Comparison of ENCODE assay signal across 8 mouse cellular contexts in the genomic region with DNA sequence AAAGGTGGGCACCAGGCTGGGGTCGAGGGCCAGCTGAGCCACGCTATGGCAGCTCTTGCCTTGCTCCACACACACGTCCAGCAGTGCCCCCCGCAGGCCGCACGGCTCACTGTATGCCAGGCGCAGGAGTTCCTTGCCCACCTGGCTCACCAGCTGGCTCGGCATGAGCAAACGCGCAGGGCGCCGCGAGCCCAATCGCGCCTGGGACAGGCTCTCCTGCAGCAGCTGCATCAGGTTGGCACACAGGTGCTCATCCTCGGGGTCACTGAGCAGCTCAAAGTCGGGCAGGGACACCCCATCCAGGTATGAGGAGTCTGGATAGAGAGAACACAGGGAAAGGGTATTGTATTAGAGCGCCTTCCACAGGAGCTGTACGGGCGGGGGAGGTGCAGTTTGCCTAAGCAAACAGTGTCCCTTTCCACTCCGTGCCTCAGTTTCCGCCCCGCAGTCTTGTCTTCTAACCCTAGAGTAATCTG. TPM values are rescaled to one million over a fixed set of nuclear protein-coding genes. Genes with fewer than 3 reads are reported as not detected.
A peak's percentile ranks its signal among the peaks of the same experiment; 100 is the strongest.
DNase-seq lines count a peak whose midpoint lies in the region; ATAC-seq lines count a peak whose summit lies in the region.

No protein-coding gene starts in this region.

- DNase-seq in 3T3-L1 (ENCODE audit: low read depth, low spot score): peak; percentile 72
- peak; percentile 86 to 88 for DNase-seq in adrenal gland, postnatal 36 days
- peak; percentile 47 for DNase-seq in liver, embryonic 13.5 days
- DNase-seq in natural killer cell, adult 2 months (ENCODE audit: low spot score in 2 of 2): peak; percentile 72 to 83

- H3K4me3 ChIP-seq in heart, embryonic 12.5 days: peak overlapping the region; percentile 70
- peak overlapping the region; percentile 74 for H3K4me3 ChIP-seq in kidney, embryonic 16.5 days (ENCODE audit: low read length)
- peak overlapping the region; percentile 68 for H3K4me3 ChIP-seq in liver, embryonic 13.5 days (replicated peaks)
- H3K4me3 ChIP-seq in stomach, embryonic 14.5 days (ENCODE audit: low read depth, low read length): peak overlapping the region; percentile 97

- H3K36me3 ChIP-seq in heart, embryonic 12.5 days: peaks cover 3% of the 10 kb centered on the region; the same call in 1 of the 2 replicates
- 0 out of 2 replicates have a peak, but pooled peaks cover 3% of the 10 kb centered on the region for H3K36me3 ChIP-seq in kidney, embryonic 16.5 days (ENCODE audit: insufficient read depth, low read length)
- H3K36me3 ChIP-seq in liver, embryonic 13.5 days: no peaks in the 10 kb centered on the region
- no peaks in the 10 kb centered on the region for H3K36me3 ChIP-seq in stomach, embryonic 14.5 days (ENCODE audit: control insufficient read depth, insufficient read depth, low read length)

- no peaks in the 10 kb centered on the region for H3K9me3 ChIP-seq in heart, embryonic 12.5 days (replicated peaks)
- H3K9me3 ChIP-seq in kidney, embryonic 16.5 days (ENCODE audit: low read length): no peaks in the 10 kb centered on the region
- H3K9me3 ChIP-seq in liver, embryonic 13.5 days (replicated peaks): no peaks in the 10 kb centered on the region
- no peaks in the 10 kb centered on the region for H3K9me3 ChIP-seq in stomach, embryonic 14.5 days (ENCODE audit: control insufficient read depth, low read depth, low read length)

- peak overlapping the region; percentile 81 for H3K27ac ChIP-seq in heart, embryonic 12.5 days (ENCODE audit: poor library complexity, severe bottlenecking)
- H3K27ac ChIP-seq in kidney, embryonic 16.5 days (ENCODE audit: low read length): peak overlapping the region; percentile 89
- no peak overlapping the region for H3K27ac ChIP-seq in liver, embryonic 13.5 days
- H3K27ac ChIP-seq in stomach, embryonic 14.5 days (ENCODE audit: low read length): peak overlapping the region; percentile 93

- peaks cover 40% of the 10 kb centered on the region for H3K4me1 ChIP-seq in heart, embryonic 12.5 days (replicated peaks)
- peaks cover 42% of the 10 kb centered on the region for H3K4me1 ChIP-seq in kidney, embryonic 16.5 days (ENCODE audit: insufficient read depth, low read length)
- H3K4me1 ChIP-seq in liver, embryonic 13.5 days (replicated peaks): peaks cover 32% of the 10 kb centered on the region
- peaks cover 21% of the 10 kb centered on the region for H3K4me1 ChIP-seq in stomach, embryonic 14.5 days (ENCODE audit: control insufficient read depth, insufficient read depth, low read length)

- 1% methylated on average over 23 of the region's 23 CpGs for WGBS in heart, embryonic 12.5 days
- WGBS in kidney, embryonic 16.5 days: under 1% methylated on average over 23 of the region's 23 CpGs
- WGBS in liver, embryonic 13.5 days (ENCODE audit: insufficient replicate concordance): 3% methylated on average over 23 of the region's 23 CpGs
- under 1% methylated on average over 23 of the region's 23 CpGs for WGBS in stomach, embryonic 14.5 days

- H3K27me3 ChIP-seq in heart, embryonic 12.5 days (replicated peaks): no peaks in the 10 kb centered on the region
- H3K27me3 ChIP-seq in kidney, embryonic 16.5 days (ENCODE audit: insufficient read depth, low read length): no peaks in the 10 kb centered on the region
- peaks cover 62% of the 10 kb centered on the region for H3K27me3 ChIP-seq in liver, embryonic 13.5 days
- no peaks in the 10 kb centered on the region for H3K27me3 ChIP-seq in stomach, embryonic 14.5 days (ENCODE audit: control insufficient read depth, insufficient read depth, low read length)

- H3K4me2 ChIP-seq in heart, embryonic 12.5 days: peak overlapping the region; percentile 88
- peak overlapping the region; percentile 66 for H3K4me2 ChIP-seq in kidney, embryonic 16.5 days (replicated peaks; ENCODE audit: low read depth, low read length)
- H3K4me2 ChIP-seq in liver, embryonic 13.5 days: peak overlapping the region; percentile 98
- peak overlapping the region; percentile 91 for H3K4me2 ChIP-seq in stomach, embryonic 14.5 days (replicated peaks; ENCODE audit: low read depth, low read length)

- peak overlapping the region; percentile 90 for H3K9ac ChIP-seq in heart, embryonic 12.5 days
- H3K9ac ChIP-seq in kidney, embryonic 16.5 days (replicated peaks; ENCODE audit: low read length): peak overlapping the region; percentile 95
- H3K9ac ChIP-seq in liver, embryonic 13.5 days: peak overlapping the region; percentile 78
- H3K9ac ChIP-seq in stomach, embryonic 14.5 days (replicated peaks; ENCODE audit: low read depth, low read length): peak overlapping the region; percentile 90

- ATAC-seq in erythroblast, adult 5-6 weeks (replicated peaks; ENCODE audit: low FRiP score, poor library complexity, severe bottlenecking): peak; percentile 33
- ATAC-seq in heart, embryonic 12.5 days (ENCODE audit: insufficient number of reproducible peaks, low FRiP score): 0 out of 2 replicates have a peak, but pooled peaks have one; percentile 12
- ATAC-seq in kidney, embryonic 16.5 days (ENCODE audit: low FRiP score, low TSS enrichment): peak; percentile 39; the same call in 1 of the 2 replicates
- ATAC-seq in liver, embryonic 13.5 days (ENCODE audit: low read depth): no peak
- 0 out of 2 replicates have a peak, but pooled peaks have one; percentile 14 for ATAC-seq in stomach, embryonic 14.5 days (ENCODE audit: insufficient number of reproducible peaks, insufficient read depth, low FRiP score, low read depth)

RNA-seq across cellular contexts. Expression of a gene that starts 0.9 kb away (rescaled TPM):
- 10 to 100 TPM; 76.4 to 98.7 TPM for total RNA-seq in adrenal gland, postnatal 36 days (2021)
- 1.7 TPM in 1 of 2 replicates, not detected in the other for total RNA-seq in erythroblast, adult 5-6 weeks (2015; ENCODE audit: low replicate concordance)
- total RNA-seq in erythroblast, adult 5-6 weeks (2017; ENCODE audit: low replicate concordance): 0.17 and 0.84 TPM in 2 replicates
- polyA plus RNA-seq in heart, embryonic 12.5 days (2016; fragmentation: Nextera tagmentation; extraction: Ambion mirVana): 23.9 and 25.7 TPM in 2 replicates
- 30.6 and 31.9 TPM in 2 replicates for polyA plus RNA-seq in kidney, embryonic 16.5 days (2015; fragmentation: Nextera tagmentation; extraction: Ambion mirVana)
- polyA plus RNA-seq in liver, embryonic 13.5 days (2015; fragmentation: Nextera tagmentation; extraction: Ambion mirVana): 2.7 and 2.8 TPM in 2 replicates
- 2.5 and 3.0 TPM in 2 replicates for polyA plus RNA-seq in stomach, embryonic 14.5 days (2014; fragmentation: Nextera tagmentation; extraction: Ambion mirVana)

RNA-seq across cellular contexts. Expression of a gene that starts 51.9 kb away (rescaled TPM):
- 10 to 100 TPM; 27.1 to 32.8 TPM for total RNA-seq in adrenal gland, postnatal 36 days (2021)
- 11.3 and 13.1 TPM in 2 replicates for total RNA-seq in erythroblast, adult 5-6 weeks (2015; ENCODE audit: low replicate concordance)
- 9.6 and 10.0 TPM in 2 replicates for total RNA-seq in erythroblast, adult 5-6 weeks (2017; ENCODE audit: low replicate concordance)
- 33.2 and 33.8 TPM in 2 replicates for polyA plus RNA-seq in heart, embryonic 12.5 days (2016; fragmentation: Nextera tagmentation; extraction: Ambion mirVana)
- polyA plus RNA-seq in kidney, embryonic 16.5 days (2015; fragmentation: Nextera tagmentation; extraction: Ambion mirVana): 56.3 and 58.0 TPM in 2 replicates
- polyA plus RNA-seq in liver, embryonic 13.5 days (2015; fragmentation: Nextera tagmentation; extraction: Ambion mirVana): 21.6 and 23.0 TPM in 2 replicates
- 44.0 and 46.6 TPM in 2 replicates for polyA plus RNA-seq in stomach, embryonic 14.5 days (2014; fragmentation: Nextera tagmentation; extraction: Ambion mirVana)

RNA-seq across cellular contexts. Expression of a gene that starts 52.2 kb away (rescaled TPM):
- 10 to 100 TPM; 67.5 to 72.7 TPM for total RNA-seq in adrenal gland, postnatal 36 days (2021)
- total RNA-seq in erythroblast, adult 5-6 weeks (2015; ENCODE audit: low replicate concordance): 16.3 and 21.3 TPM in 2 replicates
- total RNA-seq in erythroblast, adult 5-6 weeks (2017; ENCODE audit: low replicate concordance): 23.4 and 27.5 TPM in 2 replicates
- 79.4 and 84.7 TPM in 2 replicates for polyA plus RNA-seq in heart, embryonic 12.5 days (2016; fragmentation: Nextera tagmentation; extraction: Ambion mirVana)
- 93.6 and 95.2 TPM in 2 replicates for polyA plus RNA-seq in kidney, embryonic 16.5 days (2015; fragmentation: Nextera tagmentation; extraction: Ambion mirVana)
- 46.4 and 52.7 TPM in 2 replicates for polyA plus RNA-seq in liver, embryonic 13.5 days (2015; fragmentation: Nextera tagmentation; extraction: Ambion mirVana)
- polyA plus RNA-seq in stomach, embryonic 14.5 days (2014; fragmentation: Nextera tagmentation; extraction: Ambion mirVana): 116 and 118 TPM in 2 replicates
